Mouse (Mus musculus): ENCODE results near the gene Dus3l.

Gene Dus3l

DNA sequence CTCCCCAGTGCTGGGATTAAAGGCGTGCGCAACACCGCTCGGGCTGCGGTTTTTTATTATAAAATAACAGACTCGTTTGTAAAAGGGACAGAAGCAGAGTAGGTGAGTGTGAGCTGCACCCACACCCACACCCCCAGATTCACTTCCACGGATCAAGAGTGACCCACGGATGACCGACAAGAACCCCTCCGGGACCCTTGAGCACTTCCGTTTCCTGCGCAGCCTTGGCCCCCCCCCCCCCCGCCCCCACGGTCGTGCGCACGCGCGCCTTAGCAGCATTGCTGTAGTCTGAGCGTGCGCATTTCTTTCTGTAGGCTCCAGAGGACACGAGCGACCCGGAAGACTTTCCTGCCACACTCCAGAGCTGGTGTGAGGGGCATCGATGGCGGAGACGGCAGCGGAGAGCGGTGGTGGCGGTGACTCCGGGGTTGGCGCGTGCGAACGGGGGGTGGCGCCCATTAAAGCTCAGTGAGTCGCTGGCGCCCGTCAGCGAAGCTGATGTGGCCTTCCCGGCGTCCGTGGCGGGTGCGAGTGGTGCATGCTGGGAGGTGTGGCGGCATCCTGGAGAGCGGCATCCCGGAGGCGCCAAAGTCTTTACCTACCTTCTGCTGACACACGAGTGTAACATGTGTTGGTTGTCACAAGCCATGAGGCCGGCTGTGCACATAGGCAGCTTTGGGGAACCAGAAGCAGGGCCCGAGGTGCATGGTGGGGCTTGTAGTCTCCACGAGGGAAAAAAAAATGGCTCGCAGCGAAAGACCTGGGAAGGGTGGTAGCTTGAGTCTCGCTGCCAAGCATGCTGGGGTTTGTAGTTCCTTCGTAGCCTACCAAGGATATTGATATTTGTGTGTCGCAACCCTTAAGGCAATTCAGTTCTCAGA, at the start of gene Dus3l:
Gene Dus3l, plus strand, starts transcription at position 284 of the 881 bp plus-strand sequence.
- DNase-seq, result peak; percentile 93

DNA sequence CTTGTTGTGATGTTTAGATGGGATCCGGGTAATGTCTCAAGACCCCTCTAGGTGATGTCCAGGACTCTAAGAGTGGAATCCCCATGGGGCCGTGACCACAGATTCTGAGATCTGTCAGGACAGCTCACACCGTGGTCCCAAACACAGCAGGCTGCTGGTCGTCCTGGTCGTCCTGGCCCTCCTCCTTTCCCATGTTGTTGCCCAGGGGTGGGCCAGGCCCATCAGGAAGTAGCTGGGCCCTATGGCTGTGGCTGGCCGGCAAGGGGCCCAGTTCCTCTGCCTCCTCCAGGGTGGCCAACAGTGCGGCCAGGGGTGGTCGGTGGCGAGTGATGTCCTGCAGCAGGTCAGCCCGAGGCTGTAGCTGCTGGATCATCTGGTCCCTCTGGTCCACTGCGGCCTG, 49.2 kb upstream of the Dus3l start:
- no peak for DNase-seq

DNA sequence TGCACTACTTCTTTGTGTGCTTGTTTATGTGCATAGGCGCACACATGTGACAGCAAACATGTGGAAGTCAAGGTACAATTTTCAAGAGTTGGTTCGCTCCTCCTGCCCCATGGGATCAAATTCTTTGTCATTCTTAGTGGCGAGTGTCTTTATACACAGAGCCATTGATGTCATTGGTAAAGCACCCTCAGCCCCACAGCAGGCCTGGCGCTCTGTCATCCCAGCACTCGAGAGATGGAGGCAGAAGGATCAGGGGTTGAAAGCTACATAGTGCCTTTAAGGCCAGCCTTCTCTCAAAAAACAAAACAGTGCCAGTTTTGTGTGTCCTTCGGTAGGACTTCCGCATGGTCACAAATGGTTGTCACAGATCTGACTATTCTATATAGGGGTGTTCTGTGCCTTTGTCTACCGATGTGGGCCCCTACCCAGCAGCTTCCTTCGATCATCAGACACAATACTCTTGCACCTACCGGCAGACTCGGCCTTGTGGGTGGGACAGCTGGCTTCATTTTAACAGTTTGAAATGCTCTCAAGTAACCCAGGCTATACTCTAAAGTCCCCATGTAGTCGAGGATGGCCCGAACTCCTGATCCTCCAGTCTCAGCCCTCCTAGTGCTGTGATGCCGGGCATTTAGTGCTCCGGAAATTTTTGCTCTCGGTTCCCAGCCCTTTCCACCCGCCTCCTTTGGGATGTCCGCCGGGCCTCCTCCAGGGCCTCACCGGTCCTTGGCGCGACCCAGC, 48.5 kb upstream of the Dus3l start:
- no peak for DNase-seq

DNA sequence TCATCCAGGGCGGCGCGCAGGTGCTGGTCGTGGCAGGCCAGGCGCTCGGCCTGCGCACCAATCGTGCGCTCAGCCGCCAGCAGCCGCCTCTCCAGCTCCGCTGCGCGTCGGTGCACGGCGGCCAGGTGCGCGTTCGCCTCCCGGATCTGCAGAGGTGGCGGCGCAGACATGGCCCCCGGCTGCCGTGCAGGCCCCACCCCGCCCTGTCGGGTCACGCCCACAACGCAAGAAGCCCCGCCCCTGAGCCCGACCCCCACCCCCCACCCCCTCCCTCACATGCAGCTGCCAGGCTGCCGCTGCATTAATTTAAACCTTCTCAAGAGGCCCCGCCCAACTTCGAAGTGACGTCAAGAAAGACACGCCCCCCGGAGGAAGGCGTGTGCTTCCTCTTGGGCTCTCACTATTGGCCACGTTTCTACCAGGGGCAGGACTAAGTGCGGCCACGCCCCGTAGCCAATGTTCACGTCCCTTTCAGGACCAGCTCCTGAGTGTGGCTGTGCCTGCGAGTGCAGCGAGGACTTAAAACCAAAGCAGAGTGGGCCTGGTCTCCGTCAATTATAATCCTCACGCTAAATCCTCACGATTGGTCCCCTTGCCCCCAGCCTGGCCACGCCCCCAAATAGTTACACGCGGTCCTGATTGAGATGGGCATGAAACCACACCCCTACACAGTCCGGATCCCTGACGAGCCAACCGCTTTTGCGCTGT, 47.7 kb upstream of the Dus3l start:
- DNase-seq, result peak; percentile 100

DNA sequence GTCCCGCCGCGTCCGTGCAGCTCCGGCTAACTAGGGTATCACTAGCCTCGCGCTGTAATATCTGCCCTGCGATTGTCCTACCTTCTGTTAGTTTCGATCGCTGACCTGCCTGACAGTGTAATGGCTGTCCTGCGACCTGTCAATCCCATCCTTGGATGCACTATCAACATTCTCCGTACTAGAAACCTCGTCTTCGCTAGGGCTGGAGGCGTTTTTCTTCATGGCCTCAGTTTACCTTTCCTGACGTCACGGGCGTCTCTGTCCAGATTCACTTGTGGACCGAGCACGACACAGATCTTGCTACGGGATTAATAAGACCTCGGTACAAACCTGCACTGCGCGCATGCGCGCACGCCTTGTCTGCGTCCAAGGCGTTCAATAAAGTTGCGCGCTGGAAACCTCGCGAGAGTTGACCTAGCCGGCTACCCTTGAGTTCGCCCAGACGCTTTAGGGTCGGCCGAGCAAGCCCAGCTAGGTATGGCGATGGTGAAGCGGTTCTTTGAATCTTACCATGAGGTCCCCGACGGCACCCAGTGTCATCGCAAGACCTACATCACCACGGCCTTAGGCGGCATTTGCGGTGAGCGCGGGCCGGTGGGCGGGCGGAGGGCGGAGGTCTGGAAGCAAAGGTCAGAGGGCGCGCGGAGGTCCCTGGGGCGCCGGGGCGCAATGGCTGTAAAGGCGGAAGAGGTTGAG, 47.0 kb upstream of the Dus3l start, which contains the start of the genes Ndufa11 and Vmac:
Gene Ndufa11, plus strand, starts transcription at position 405 of the 696 bp plus-strand sequence.
Gene Vmac, minus strand, starts transcription at position 660 of the 696 bp plus-strand sequence.
- DNase-seq, result peak; percentile 96

DNA sequence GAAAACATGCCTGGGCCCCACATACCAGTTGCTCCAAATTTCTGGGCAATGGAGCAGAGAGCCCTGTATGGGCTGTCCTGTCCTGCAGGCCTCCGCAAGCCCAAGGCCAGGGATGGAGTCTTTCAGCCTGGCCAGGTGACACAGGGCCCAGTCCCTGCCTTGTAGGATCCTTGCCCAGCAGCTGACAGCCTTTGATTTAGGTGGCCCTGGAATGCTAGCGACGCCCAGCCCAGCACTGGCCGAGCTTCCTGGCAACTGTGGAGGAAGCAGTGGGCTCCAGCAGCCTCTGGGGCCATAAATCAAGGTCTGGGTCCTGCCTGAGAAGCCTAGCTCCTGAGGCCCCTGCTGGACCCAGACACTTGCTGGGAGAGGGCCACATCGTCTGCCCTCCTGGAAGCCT, 42.1 kb upstream of the Dus3l start:
- peak; percentile 60 for DNase-seq

DNA sequence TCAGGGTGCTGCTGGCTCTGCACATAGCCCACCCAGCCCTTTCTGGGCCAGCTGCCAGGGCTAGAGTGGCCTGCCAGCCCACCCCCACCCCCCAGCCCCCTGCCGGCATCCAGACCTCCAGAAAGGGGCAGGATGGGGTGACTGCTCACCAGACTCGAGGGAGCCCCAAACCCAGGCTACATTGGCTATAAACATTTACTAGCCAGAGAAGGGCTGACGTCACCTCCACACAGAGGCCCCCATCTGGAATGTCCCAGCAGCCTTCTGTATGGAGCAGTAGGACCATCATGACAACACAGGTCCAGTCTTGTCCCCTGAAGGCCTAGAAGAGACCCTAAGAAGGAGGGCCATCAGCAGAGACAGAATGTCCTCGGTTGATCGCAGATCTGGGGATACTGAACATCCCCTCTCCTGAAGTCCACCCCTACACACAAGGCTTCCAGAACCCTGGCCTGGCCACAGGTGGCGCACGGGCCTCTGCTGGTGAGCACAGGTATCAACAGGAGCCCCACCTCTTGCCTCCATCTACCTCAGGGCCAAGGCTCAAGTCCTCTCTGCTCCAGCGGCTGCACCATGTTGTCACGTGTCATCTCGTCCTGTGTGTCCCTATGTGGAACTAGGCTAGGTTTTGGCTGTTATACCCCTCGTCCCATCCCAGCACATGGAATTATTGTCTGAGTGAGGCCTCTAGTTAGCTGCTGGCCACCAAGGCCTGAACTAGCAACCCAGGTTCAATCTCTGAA, 41.0 kb upstream of the Dus3l start:
- no peak for DNase-seq

DNA sequence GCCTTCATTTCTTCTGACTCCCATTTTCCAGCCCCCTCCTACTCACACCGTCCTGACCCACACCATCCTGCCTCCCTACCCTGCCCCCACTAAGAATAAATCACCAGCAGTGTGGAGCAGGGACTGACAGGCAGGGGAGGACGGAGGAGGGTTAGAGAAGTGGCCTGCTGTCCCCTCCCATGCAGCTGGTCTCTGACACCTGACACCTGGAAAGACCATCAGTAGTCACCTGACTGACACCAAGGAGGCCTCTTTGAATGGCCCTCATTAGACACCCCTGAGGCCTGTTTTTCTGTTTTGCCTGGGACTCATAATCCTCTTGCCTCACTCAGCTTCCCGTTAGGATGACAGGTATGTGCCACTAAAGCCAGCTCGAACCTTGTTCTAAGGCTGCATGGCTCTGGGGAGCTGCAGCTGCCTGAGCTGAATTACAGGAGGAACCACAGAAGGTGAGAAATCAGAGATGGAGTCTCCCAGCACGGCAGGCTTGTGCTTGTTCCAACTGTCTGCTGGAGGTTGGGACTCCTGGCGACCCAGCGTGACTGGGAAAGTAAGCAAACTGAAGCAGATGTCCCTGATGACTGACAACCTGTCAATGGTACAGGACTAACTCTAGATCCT, 37.4 kb upstream of the Dus3l start:
- DNase-seq, result no peak

DNA sequence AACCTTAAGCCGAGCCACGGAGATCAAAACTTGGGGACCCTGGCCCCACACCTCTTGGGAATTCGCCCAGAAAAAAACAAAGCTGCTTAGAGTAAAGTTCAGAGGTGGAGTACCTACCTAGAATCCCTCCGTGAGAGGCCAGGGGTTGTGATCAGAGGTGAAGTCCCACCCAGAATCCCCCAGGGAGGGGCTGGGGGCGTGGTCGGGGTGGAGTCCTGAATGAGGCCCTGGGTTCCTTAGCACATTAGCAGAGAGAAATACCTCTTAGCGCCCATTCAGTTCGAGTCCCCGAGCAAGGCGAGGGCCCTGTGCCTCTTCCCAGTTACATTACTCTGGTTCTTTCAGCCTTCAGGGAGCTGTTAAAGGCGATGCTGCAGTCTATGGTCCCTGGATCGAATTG, 36.9 kb upstream of the Dus3l start:
- DNase-seq, result no peak

DNA sequence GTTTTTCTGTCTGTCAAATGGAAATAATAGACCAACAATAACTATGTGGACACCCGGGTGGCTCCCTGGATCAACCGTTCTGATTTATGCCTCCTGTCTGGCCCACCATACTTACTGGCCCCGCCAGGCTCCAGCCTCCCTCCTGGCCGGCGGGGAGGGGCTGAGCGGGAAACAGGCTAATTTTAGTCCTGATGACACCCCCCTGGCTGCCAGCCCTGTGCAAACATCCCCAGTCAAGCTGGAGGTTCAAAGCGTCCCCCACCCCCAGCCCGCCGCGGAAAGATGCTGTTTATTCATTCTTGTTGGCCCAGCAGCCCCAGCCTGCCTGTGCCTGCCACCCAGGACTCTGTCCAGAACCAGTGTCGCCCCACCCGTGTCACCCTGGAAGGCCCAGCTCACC, 36.4 kb upstream of the Dus3l start:
- no peak for DNase-seq

DNA sequence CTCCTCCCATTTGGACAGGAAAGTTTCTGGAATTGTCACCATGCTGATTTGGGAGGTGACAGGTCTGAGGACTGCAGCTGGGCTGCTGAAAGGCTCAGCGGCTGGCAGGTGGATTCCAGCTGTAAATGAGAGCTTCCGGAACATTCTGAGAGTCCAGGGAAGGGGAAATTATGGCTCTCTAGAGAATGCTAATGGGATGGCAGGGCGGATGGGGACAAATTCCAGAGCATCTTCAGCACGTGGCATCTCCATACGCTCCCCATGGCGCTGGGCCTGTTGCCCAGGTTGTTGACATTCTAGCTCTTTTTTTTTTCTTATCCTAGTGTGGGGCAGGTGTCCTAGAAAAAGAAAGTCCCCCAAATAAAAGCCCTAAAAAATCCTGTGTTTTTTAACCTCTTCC, 35.4 kb upstream of the Dus3l start:
- DNase-seq, result peak; percentile 53

DNA sequence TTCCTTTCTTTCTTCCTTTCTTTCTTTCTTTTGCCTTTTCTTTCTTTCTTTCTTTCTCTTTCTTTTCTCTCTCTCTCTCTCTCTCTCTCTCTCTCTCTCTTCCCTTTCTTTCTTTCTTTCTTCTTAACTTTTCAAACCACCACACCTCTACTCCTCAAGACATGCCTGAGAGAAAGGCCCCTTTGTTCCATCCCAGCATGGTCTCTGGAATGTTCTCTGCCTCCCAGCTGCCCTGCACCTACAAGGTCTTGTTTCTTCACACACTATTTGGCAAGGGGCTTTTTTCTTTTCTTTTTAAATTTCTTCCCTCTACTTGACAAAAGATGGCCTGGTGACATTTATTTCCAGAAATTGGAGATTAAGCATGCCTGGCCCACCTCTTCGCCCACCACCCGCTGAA, 34.9 kb upstream of the Dus3l start:
- DNase-seq, result no peak

DNA sequence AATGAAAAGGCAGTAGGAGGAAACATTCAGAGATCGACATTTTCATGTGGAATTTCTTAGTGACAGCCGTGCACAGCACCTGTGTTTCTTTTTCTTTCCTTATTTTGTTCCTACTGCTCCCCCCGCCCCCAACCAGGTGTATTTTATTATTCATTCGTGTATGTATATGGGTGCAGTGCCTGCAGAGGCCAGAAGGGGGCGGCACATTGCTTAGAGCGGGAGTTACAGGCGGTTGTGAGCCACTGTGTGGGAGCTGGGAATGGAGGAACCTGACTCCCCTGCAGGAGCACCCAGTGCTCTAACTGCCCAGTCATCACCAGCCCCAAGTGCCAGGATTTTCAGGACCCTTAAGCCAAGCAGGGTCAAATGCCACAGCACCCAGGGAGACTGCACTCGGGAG, 28.0 kb upstream of the Dus3l start:
- DNase-seq, result no peak

DNA sequence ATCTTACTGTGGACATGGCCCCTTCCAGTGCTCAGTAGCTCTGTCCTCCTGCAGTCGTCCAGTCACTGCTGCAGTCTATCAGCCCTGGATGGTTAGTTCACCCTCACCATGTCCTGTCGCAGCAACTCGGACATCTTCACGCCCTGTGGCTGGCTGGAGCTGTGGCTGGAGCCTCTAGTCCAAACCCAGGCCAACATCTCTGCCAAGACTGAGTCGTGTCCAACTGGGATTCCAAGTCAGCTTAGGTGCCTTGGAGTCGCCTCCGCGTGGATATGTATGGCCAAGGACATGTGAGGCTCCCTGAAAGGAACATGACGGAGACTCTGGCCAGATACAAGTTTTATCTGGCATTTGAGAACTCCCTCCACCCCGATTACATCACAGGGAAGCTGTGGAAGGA, 26.3 kb upstream of the Dus3l start:
- no peak for DNase-seq

DNA sequence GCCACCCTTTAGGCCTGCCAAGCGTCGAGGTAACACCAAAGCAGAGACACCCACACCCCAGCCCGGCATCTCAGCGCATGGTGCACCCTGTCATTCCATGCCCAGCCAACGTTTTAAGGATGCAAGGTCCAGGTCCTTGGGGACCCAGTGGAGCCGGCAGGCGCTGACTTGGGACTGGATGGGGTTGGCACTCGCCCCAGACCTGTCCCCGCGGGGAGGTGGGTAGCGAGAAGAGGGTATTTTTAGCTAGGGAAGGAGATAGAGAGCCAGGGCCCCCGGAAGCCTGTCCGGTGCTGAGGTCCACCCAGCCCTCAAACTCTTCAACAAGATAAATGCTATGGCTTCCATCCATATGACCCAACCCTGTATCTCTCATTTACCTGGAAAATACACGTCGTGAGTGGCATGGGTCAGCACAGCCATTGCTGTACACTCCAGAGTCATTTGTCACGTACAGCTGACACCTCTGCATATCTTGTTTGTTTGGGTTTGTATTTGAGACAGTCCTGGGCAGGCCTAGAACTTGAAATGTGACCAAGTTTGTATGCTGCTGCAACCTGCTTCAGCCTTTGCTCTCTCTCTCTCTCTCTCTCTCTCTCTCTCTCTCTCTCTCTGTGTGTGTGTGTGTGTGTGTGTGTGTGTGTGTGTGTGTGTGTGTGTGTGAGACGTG, 24.3 kb upstream of the Dus3l start:
- no peak for DNase-seq

DNA sequence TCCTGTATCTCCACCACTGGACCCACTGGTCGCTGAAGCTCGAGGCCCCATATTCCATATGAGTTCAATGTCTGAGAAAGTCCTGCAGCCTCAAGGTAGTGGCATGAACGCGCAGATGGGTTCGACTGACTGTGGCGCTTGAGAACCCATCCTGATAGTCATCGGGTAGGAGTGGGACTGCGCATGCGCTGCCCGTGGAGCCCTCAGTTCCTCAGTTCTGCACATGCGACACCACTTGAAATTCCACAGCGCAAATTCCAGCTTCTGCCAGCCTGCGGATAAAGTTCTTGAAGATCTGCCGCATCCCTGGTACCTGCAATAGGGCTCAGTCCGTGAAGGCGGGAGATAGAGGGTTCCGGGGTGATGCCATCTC, 23.8 kb upstream of the Dus3l start:
- DNase-seq, result no peak

DNA sequence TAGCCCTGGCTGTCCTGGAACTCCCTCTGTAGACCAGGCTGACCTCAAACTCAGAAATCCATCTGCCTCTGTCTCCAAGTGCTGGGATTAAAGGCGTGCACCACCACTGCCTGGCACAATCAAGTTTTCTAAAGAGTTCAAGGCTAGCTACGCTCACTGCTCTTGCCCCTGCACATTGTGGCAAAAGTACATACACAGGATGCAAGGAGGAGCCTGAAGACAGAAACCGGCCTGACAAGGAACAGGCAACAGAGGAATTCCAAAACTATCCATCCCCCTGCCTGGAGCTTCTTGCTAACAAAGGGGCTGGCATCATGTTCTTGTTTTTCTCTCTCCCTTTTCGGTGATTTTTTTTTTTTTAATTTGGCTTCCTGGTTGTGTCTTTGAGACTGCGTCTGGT, 20.4 kb upstream of the Dus3l start:
- DNase-seq, result no peak

DNA sequence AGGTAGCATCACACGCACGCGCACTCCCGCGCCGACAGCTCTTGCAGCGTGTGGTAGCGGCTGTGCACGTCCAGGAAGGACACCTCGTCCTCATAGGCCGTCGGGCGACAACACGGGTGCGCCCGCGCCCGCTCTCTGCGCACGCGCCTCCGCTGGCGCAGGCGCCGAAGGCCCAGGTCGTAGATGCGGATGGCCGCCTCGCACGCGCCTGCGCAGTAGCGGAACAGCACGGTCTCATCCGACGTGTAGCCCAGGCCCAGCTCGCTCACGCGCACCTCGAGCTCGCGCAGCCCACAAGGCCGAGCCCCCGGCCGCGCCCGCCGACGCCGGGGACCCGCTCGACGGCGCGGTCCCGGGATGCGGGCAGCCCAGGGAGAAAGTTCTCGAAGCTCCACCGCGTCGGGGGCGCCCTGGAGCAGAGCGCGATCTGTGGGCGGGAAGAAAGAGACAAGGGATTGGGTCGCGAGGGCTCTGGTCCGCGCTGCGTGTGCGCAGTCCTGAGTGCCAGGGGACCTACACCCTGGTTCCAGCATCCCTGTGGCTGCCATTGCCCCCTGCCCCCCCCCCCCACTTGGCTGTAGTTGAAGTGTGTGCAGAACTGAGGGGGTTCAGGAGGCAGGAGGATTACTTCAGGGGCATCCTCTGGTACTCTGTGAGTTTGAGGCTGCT, 13.0 kb upstream of the Dus3l start:
- no peak for DNase-seq

DNA sequence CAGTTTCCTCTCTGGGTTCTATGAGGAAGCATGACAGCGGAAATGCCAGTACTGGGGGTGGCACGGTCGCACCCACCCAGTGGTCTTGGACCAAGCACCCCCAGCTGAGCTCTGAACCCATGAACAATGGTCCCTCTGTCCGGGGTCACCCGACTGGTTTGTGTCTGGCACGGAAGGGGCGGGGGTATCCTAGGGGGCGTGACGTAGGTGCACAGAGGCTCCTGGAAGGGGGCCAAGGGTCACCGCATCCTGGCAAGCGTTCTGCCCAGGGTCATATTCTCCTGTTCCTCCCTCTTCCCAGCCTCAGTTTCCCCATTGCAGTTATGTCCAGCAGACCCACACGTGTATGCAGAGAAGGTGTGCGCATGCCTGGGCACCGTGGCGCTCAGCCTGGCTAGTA, 11.1 kb upstream of the Dus3l start:
- DNase-seq, result no peak
